Mouse (Mus musculus) testis, adult 10 weeks (tissue): Measurements from ENCODE around the gene Olfr610. TPM values are rescaled to one million over a fixed set of nuclear protein-coding genes. Genes with fewer than 3 reads are reported as not detected.

Experiments
- polyA plus RNA-seq: library from polyadenylated mRNA; stranded (reverse); fragments of 350-450 nt; fragmentation: Illumina TruSeq; extraction: RNeasy Lipid Tissue Mini Kit (QIAGEN cat#74804); gene quantifications from one replicate; pipeline ENCODE4 v1.2.3, GENCODE M21; 2014; ENCODE audit warnings: low read depth, low replicate concordance

Olfr610 gene
- not detected for polyA plus RNA-seq

DNA sequence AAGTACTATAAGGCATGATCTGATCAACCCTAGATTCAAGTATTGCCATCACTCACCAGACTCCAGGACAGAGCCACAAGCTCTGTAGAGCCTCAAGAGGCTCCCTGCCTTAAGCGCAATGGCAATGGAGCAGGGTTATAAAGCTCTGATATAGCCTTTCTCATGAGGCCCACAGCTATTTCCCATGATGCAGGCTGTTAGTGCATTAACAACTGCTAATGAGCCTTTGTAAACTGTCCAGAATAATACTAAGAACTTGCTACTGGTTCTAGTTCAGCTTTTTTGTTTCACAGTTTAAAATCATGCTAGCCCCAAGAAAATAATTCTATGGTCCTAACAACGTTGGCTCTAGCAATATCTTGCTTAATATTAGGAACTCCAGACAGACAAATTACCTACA lies at the start of gene Olfr610:
Gene Olfr610, minus strand, starts transcription at position 101 of the 400 bp plus-strand sequence.

DNA sequence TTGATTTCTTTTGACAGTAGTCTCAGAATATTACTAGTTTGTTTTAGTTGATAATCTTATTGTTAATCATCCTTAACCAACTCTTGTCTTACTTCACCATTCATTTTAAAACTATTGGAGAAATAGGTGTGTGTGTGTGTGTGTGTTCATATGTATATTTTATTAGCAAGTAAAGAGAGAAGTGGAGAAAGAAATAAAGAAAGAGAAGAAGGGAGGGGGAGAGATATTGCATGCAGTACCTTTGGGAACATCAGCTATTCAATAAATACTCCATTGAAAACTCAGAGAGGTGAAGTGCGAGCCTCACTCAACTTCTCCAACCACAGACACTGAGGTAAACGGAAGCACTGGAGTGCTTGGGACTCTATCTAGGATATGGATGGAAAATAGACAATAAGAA lies 43.9 kb upstream of the Olfr610 start, which contains the start of gene Olfr615:
Gene Olfr615, plus strand, starts transcription at position 301 of the 400 bp plus-strand sequence.

DNA sequence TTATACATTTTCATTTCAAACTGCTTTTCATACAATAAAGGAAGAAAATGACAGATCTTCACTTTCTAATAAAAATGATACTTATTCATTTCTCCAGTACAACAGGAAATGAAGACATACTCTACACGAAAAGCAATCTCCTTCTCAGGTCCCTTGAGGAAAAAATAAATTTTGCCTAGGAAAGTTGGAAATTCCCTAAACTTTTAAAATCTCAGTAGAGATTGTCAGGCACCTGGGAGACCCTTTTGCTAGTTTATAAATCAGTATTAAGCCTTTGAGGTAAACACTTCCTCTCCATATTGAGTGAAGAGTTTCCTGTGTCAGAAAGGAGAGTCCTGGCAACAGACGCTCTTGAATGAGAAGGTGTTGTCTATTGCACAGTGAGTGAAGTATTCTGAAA lies 35.9 kb upstream of the Olfr610 start, which contains the start of gene Olfr613:
Gene Olfr613, plus strand, starts transcription at position 301 of the 400 bp plus-strand sequence.

DNA sequence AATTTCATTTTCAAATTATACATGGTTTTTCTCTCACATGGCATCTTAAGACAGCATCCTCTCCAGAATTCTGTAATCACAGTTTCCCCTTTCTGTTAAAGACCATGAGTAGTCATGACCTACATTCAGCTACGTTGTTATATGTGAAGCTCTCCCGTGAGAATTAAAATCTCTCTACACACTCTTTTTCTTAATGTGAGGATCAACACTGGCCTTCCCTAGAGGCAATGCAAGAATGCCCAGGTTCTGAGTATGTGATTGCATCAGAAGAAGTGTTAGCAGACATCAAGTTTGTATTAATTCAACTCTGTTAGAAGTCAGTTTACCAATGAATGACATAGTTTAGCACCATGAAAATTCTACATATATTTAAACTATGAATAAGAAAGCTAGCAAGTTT lies 30.7 kb upstream of the Olfr610 start, which contains the start of gene Olfr612:
Gene Olfr612, minus strand, starts transcription at position 101 of the 400 bp plus-strand sequence.

DNA sequence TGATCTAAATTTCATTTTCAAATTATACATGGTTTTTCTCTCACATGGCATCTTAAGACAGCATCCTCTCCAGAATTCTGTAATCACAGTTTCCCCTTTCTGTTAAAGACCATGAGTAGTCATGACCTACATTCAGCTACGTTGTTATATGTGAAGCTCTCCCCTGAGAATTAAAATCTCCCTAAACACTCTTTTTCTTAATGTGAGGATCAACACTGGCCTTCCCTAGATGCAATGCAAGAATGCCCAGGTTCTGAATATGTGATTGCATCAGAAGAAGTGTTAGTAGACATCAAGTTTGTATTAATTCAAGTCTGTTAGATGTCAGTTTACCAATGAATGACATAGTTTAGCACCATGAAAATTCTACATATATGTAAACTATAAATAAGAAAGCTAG lies 8.8 kb upstream of the Olfr610 start, which contains the start of gene Olfr611:
Gene Olfr611, minus strand, starts transcription at position 101 of the 400 bp plus-strand sequence.

DNA sequence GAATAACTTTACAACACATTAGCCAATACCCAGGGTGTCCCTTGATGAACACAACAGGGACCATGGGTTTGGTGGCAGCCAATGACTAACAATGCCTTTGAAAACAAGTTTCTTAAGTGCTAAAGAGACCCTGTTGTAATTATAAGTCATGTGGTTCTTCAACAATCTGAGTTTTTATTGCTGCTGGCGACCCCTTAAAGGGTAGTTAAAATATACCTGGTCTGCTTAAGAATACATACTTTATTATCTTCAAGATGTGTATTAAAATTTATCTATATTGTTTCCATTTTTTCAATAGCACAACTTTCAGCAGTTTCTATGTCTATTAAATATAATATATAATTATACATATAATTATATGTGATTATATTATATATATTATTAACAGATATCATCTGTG lies 14.0 kb downstream of the Olfr610 start, which contains the start of gene Olfr609:
Gene Olfr609, minus strand, starts transcription at position 101 of the 400 bp plus-strand sequence.

DNA sequence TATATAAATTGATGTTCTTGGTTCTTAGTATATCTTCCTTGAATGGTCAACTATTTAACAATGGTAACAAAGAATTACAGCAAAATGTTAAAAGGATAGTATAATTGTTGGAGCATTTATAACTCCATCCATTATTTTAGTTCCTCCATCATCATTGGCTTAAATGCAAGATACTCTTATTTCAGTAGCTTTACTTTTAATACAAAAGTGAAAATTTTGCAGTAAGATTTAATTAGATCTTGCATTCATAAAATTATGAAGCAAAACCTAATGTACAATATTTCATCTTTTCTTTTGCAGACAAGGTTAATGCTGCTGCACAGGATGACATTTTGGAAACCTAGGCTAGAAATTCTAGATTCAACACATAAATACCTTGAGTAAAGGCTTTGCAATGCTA lies 42.3 kb downstream of the Olfr610 start, which contains the start of gene Olfr608:
Gene Olfr608, plus strand, starts transcription at position 301 of the 400 bp plus-strand sequence.

Other genes with a start within 250 kb of the Olfr610 start
- not detected for gene Olfr596, start 206.5 kb downstream of the Olfr610 start, polyA plus RNA-seq
- not detected for gene Olfr597, start 195.8 kb downstream of the Olfr610 start, polyA plus RNA-seq
- gene Olfr598, start 188.6 kb downstream of the Olfr610 start, polyA plus RNA-seq, result not detected
- gene Olfr599, start 176.2 kb downstream of the Olfr610 start, polyA plus RNA-seq, result not detected
- gene Olfr600, start 162.5 kb downstream of the Olfr610 start, polyA plus RNA-seq, result not detected
- not detected for gene Olfr601, start 149.5 kb downstream of the Olfr610 start, polyA plus RNA-seq
- gene Olfr603, start 125.9 kb downstream of the Olfr610 start, polyA plus RNA-seq, result not detected
- not detected for gene Usp17lc, start 97.0 kb downstream of the Olfr610 start, polyA plus RNA-seq
- gene Olfr605, start 66.7 kb downstream of the Olfr610 start, polyA plus RNA-seq, result not detected
- gene Olfr606, start 63.1 kb downstream of the Olfr610 start, polyA plus RNA-seq, result not detected
- not detected for gene Olfr607, start 48.0 kb downstream of the Olfr610 start, polyA plus RNA-seq
- not detected for gene Olfr608, start 42.2 kb downstream of the Olfr610 start, polyA plus RNA-seq
- gene Olfr609, start 14.1 kb downstream of the Olfr610 start, polyA plus RNA-seq, result not detected
- not detected for gene Olfr611, start 8.7 kb upstream of the Olfr610 start, polyA plus RNA-seq
- gene Olfr612, start 30.6 kb upstream of the Olfr610 start, polyA plus RNA-seq, result not detected
- not detected for gene Olfr613, start 36.0 kb upstream of the Olfr610 start, polyA plus RNA-seq
- gene Olfr615, start 44.0 kb upstream of the Olfr610 start, polyA plus RNA-seq, result not detected
- 0.38 TPM for gene Olfr616, start 57.0 kb upstream of the Olfr610 start, polyA plus RNA-seq
- gene Olfr617, start 60.9 kb upstream of the Olfr610 start, polyA plus RNA-seq, result not detected
- not detected for gene Olfr618, start 78.0 kb upstream of the Olfr610 start, polyA plus RNA-seq
- gene Olfr619, start 88.5 kb upstream of the Olfr610 start, polyA plus RNA-seq, result not detected
- not detected for gene Olfr620, start 100.4 kb upstream of the Olfr610 start, polyA plus RNA-seq
- not detected for gene Olfr622, start 130.6 kb upstream of the Olfr610 start, polyA plus RNA-seq
- gene Olfr623, start 151.6 kb upstream of the Olfr610 start, polyA plus RNA-seq, result not detected
- gene Olfr624, start 159.1 kb upstream of the Olfr610 start, polyA plus RNA-seq, result 0.06 TPM
- gene Olfr625-ps1, start 170.6 kb upstream of the Olfr610 start, polyA plus RNA-seq, result not detected
- not detected for gene Olfr243, start 202.5 kb upstream of the Olfr610 start, polyA plus RNA-seq
- not detected for gene Olfr628, start 218.3 kb upstream of the Olfr610 start, polyA plus RNA-seq
- not detected for gene Olfr629, start 232.8 kb upstream of the Olfr610 start, polyA plus RNA-seq
- not detected for gene Olfr630, start 245.2 kb upstream of the Olfr610 start, polyA plus RNA-seq